Mouse (Mus musculus): ENCODE results near the gene Rmdn3. TPM values are rescaled to one million over a fixed set of nuclear protein-coding genes. Genes with fewer than 3 reads are reported as not detected.

Gene Rmdn3
- polyA plus RNA-seq (2015; fragmentation: Illumina TruSeq; extraction: RNeasy Lipid Tissue Mini Kit (QIAGEN cat#74804); ENCODE audit: low read depth, low replicate concordance): 54.5 TPM

DNA sequence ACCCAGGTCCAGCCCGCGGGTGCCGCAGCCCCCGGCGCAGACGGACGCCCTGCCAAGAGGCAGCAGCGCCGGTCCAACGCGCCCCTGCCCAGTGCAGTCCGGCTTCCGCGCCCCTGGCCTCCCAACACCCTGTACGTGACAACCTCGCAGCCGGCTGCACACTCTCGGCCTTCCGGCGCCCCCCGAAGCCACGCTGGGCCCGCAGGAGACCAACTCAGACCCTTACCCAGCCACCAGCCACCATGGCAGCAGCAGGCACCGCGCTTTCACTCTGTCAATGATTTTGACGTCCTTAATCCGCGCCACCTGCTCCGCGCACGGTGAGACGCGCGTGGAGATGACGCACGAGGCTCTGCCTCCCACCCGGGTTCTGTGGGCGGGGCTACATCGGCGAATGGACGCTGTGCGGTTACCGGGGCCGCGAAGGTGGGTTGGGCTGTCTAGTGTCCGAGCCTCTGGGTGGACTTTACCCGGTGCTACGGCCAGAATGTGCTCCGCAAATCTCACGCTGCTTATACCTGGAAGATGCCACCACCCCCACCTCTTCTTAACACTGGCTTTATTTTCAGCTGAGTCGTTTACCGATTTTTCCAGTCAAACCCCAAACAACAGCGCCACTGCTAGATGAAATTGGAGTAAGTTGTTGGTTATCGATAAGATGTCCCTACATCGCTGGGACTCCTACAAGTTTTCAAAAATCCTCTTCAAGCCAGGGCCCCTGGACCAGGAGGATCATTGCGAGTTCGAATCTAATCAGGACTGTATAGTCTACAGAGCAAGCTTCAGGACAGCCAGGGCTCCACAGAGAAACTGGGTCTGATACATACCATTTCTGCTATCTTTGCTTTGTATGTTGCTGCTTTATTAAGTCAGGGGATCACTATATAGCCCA, at the start of gene Rmdn3:
Gene Rmdn3, minus strand, starts transcription at position 354 of the 892 bp plus-strand sequence.

DNA sequence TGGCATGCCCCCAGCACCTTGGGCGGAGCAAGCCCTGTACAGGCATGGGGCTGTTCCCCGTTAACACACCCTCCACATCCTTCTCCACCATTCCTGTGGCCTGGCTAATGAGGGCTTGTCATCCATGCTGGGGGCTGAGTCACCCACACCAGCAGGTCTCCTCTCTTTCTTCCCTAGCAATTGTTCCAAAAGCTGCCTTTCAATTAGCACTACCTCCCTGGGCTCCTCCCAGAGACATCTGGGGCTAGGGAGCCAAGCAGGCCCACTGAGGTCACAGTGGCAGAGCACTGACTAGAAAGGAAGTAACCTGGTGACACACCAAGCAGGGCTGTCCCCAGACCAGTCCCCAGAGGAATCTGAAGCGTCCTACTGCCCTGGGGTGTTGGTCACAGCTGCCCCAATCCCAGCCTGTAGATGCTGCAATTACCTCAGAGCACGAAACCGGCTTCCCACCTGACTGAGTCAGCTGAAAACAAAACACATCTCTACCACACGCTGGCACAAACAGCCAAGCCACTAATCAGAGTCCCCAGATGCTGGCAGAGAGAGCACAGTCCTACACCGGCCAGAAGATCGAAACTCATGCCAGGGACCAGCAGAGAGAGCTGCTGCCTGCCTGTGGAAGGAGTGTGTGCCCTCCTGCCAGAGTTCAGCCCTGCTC, 17.3 kb upstream of the Rmdn3 start, which contains the start of gene Gm14137:
Gene Gm14137, plus strand, starts transcription at position 519 of the 661 bp plus-strand sequence.

DNA sequence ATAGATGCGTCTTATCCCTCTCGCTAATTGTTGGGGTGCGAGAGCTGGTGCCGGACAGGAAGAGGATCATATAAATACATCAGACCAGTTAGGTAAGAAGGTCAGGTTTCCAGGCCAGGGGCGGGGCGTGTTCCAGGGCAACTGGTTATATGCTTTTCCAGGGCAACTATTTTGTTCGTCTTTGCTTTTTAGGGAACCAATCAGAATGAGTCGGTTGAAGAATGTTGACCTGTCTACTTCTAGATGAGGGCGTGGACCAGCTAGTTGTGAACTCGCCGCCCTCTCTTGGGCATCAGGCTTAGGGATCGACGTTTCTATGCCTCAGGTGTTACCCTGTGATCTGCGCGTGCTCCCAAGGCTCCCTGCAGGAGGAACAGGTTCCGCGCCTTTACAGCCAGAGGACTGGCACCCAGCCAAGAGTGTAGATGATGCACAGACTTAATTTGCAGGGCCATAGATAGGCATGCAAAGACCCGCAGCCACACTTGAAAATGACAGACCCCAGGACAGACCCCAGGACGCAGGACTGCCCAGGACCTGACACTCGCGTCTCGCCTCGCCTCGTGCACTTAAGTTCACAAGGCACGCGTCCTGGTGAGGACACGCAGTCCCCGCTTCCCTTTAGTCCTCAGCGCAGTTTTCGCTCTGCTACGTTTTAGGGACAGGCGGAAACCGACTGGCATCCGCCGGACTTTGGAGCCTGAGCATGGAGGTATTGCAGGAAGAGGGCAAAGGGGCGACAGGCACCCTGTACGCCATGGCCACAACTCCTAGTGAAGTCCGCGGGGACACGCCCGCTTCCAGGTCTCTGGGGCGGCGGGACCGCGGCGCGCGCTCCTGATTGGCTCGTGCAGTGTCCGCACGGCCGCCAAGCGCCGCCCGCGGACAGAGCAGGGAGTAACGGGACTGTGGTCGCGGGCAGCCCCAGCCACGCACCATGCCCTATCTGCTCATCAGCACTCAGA, 10.3 kb upstream of the Rmdn3 start, which contains the start of gene Gchfr:
Gene Gchfr, plus strand, starts transcription at position 873 of the 965 bp plus-strand sequence.

DNA sequence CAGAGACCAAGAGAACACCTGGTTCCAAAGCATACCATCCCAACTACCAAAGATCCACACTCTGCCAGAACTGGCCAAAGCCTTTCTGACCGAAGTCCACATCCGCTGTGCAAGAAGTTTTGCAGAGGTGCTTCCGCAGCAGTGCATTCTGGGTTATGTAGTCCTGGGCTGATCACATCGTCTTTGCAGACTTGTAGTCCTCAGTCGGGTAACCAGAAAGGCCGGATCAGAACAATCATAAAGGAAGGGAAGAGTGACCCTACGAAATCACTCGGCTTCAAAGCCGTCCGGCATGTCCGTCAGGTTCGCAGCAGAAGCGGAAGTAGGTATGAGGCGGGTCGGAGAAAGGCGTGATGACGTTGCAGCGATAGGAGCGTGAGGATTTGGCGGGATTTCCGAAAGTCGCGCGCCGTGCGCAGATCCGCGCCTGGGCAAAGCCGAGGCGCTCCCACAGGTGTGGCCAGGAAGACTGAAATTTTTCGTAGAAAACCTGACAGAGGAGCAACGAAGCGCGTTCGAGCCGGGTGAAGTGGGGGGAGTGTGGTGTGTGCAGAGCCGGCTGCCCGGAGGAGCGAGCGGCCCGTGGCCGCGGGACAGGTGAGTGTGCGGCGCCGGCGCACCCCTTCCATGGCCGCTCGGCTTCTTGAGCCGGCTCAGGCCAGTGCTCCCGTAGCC, 44.3 kb downstream of the Rmdn3 start, which contains the start of gene Rad51:
Gene Rad51, plus strand, starts transcription at position 356 of the 675 bp plus-strand sequence.

Other genes starting within 250 kb of the Rmdn3 start
- 2.5 TPM for gene Chst14, start 230.5 kb downstream of the Rmdn3 start, polyA plus RNA-seq (2015; fragmentation: Illumina TruSeq; extraction: RNeasy Lipid Tissue Mini Kit (QIAGEN cat#74804); ENCODE audit: low read depth, low replicate concordance)
- gene Ccdc32, start 127.6 kb downstream of the Rmdn3 start, polyA plus RNA-seq (2015; fragmentation: Illumina TruSeq; extraction: RNeasy Lipid Tissue Mini Kit (QIAGEN cat#74804); ENCODE audit: low read depth, low replicate concordance): 74.4 TPM
- 4.1 TPM for gene Rpusd2, start 122.2 kb downstream of the Rmdn3 start, polyA plus RNA-seq (2015; fragmentation: Illumina TruSeq; extraction: RNeasy Lipid Tissue Mini Kit (QIAGEN cat#74804); ENCODE audit: low read depth, low replicate concordance)
- not detected for gene Knl1, start 109.9 kb downstream of the Rmdn3 start, polyA plus RNA-seq (2015; fragmentation: Illumina TruSeq; extraction: RNeasy Lipid Tissue Mini Kit (QIAGEN cat#74804); ENCODE audit: low read depth, low replicate concordance)
- 1.5 TPM for gene Rad51, start 44.2 kb downstream of the Rmdn3 start, polyA plus RNA-seq (2015; fragmentation: Illumina TruSeq; extraction: RNeasy Lipid Tissue Mini Kit (QIAGEN cat#74804); ENCODE audit: low read depth, low replicate concordance)
- 4.4 TPM for gene Gchfr, start 10.7 kb upstream of the Rmdn3 start, polyA plus RNA-seq (2015; fragmentation: Illumina TruSeq; extraction: RNeasy Lipid Tissue Mini Kit (QIAGEN cat#74804); ENCODE audit: low read depth, low replicate concordance)
- not detected for gene Gm14137, start 17.5 kb upstream of the Rmdn3 start, polyA plus RNA-seq (2015; fragmentation: Illumina TruSeq; extraction: RNeasy Lipid Tissue Mini Kit (QIAGEN cat#74804); ENCODE audit: low read depth, low replicate concordance)
- 41.8 TPM for gene Zfyve19, start 51.6 kb upstream of the Rmdn3 start, polyA plus RNA-seq (2015; fragmentation: Illumina TruSeq; extraction: RNeasy Lipid Tissue Mini Kit (QIAGEN cat#74804); ENCODE audit: low read depth, low replicate concordance)
- 21.0 TPM for gene Dnajc17, start 51.8 kb upstream of the Rmdn3 start, polyA plus RNA-seq (2015; fragmentation: Illumina TruSeq; extraction: RNeasy Lipid Tissue Mini Kit (QIAGEN cat#74804); ENCODE audit: low read depth, low replicate concordance)
- not detected for gene Ppp1r14d, start 72.9 kb upstream of the Rmdn3 start, polyA plus RNA-seq (2015; fragmentation: Illumina TruSeq; extraction: RNeasy Lipid Tissue Mini Kit (QIAGEN cat#74804); ENCODE audit: low read depth, low replicate concordance)
- gene Spint1, start 80.3 kb upstream of the Rmdn3 start, polyA plus RNA-seq (2015; fragmentation: Illumina TruSeq; extraction: RNeasy Lipid Tissue Mini Kit (QIAGEN cat#74804); ENCODE audit: low read depth, low replicate concordance): 2.6 TPM
- 7.8 TPM for gene Rhov, start 114.2 kb upstream of the Rmdn3 start, polyA plus RNA-seq (2015; fragmentation: Illumina TruSeq; extraction: RNeasy Lipid Tissue Mini Kit (QIAGEN cat#74804); ENCODE audit: low read depth, low replicate concordance)
- gene Vps18, start 131.7 kb upstream of the Rmdn3 start, polyA plus RNA-seq (2015; fragmentation: Illumina TruSeq; extraction: RNeasy Lipid Tissue Mini Kit (QIAGEN cat#74804); ENCODE audit: low read depth, low replicate concordance): 26.5 TPM
- gene Dll4, start 168.8 kb upstream of the Rmdn3 start, polyA plus RNA-seq (2015; fragmentation: Illumina TruSeq; extraction: RNeasy Lipid Tissue Mini Kit (QIAGEN cat#74804); ENCODE audit: low read depth, low replicate concordance): 2.4 TPM
- gene Chac1, start 194.2 kb upstream of the Rmdn3 start, polyA plus RNA-seq (2015; fragmentation: Illumina TruSeq; extraction: RNeasy Lipid Tissue Mini Kit (QIAGEN cat#74804); ENCODE audit: low read depth, low replicate concordance): 11.6 TPM

Data from brain, adult 10 weeks (tissue).